ENCODE assay signal across 8 mouse cellular contexts in genomic region chr11:110483165-110483564, GRCm38 (mm10).
A peak's percentile ranks its signal among the peaks of the same experiment; 100 is the strongest.
DNase-seq lines count a peak whose midpoint lies in the region; ATAC-seq lines count a peak whose summit lies in the region.

No protein-coding gene starts in this region.

- intact Hi-C loops in gastrocnemius, postnatal 14 days (cut with DNase I; ENCODE audit: low total_unique reads): no loop called here

- peak; percentile 82 for ATAC-seq in erythroblast, adult 5-6 weeks (replicated peaks; ENCODE audit: low FRiP score, poor library complexity, severe bottlenecking)

- 9% methylated on average over 6 of the region's 6 CpGs for WGBS in large intestine, adult 2 months

- DNase-seq in gastrocnemius, postnatal 10 days: peak; percentile 17
- no peak for DNase-seq in gastrocnemius, postnatal 14 days
- DNase-seq in 416B (ENCODE audit: low read depth) (peak; percentile 72), R1 (ENCODE audit: low read depth, low spot score) (peak; percentile 77)
- peak; percentile 64 for DNase-seq in large intestine, adult 2 months (ENCODE audit: low read depth, low spot score)
- DNase-seq in naive thymus-derived CD4-positive, alpha-beta T cell, adult 2 months (ENCODE audit: low read depth): peak; percentile 67
- DNase-seq in layer of hippocampus, adult 9-10 months (ENCODE audit: low spot score): no peak

Comparison
In these comparisons a context has a peak if more than half of its experiments do, and no peak if none do; other contexts are left out.
1. DNase-seq: peak in gastrocnemius, postnatal 10 days (single experiment), 416B (single experiment), R1 (single experiment), large intestine, adult 2 months (single experiment) and naive thymus-derived CD4-positive, alpha-beta T cell, adult 2 months (single experiment); none in gastrocnemius, postnatal 14 days (single experiment) and layer of hippocampus, adult 9-10 months (single experiment).